Mouse (Mus musculus): Measurements from ENCODE around the gene Rbm20. TPM values are rescaled to one million over a fixed set of nuclear protein-coding genes. Genes with fewer than 3 reads are reported as not detected.
A peak's percentile ranks its signal among the peaks of the same experiment; 100 is the strongest.

Rbm20 gene
- total and polyA plus RNA-seq, 3 experiments = 0.05 to 0.56 (median 0.08) TPM

GRCm38 (mm10) chr19:53729919-53730318, 52.8 kb downstream of the Rbm20 start:
- DNase-seq (ENCODE audit: extremely low read depth) = no peak
- no peaks in the 10 kb centered on the region for H3K9me3 ChIP-seq (replicated peaks; ENCODE audit: low read length)
- no peak overlapping the region for H3K9ac ChIP-seq (ENCODE audit: insufficient read depth, low read depth)
- H3K36me3 ChIP-seq (replicated peaks in 1 of 2; ENCODE audit: control insufficient read depth in 1 of 2, insufficient read depth in 1 of 2, low read length in 1 of 2) = no peaks in the 10 kb centered on the region
- dilution Hi-C loops (cut with MboI; ENCODE audit: extremely low pct_ligation_motif_present, extremely low pct_unique_long_range_greater_than_20kb, low sequenced_read_pairs) (no loop called here), in situ Hi-C loops (cut with MboI; ENCODE audit: low pct_ligation_motif_present, low pct_unique_long_range_greater_than_20kb, low sequenced_read_pairs) (loop anchor here (5.0 kb wide), 1 partner anchor 78 kb away; no protein-coding TSS in a partner anchor)
- no peak overlapping the region for H3K4me2 ChIP-seq (ENCODE audit: insufficient read depth, low read depth, poor library complexity, severe bottlenecking)
- no peaks in the 10 kb centered on the region for H3K79me2 ChIP-seq (replicated peaks; ENCODE audit: control insufficient read depth, extremely low read depth, insufficient read depth, poor library complexity, severe bottlenecking)
- H3K4me3 ChIP-seq (replicated peaks in 1 of 3; ENCODE audit: low read depth in 2 of 3, low read length in 2 of 3, poor library complexity in 1 of 3) = no peak overlapping the region
- TF ChIP-seq RAD21 (IDR thresholded peaks at IDR 0.05; ENCODE audit: low read depth, low read length) (no peak), MAFK (IDR thresholded peaks at IDR 0.05; ENCODE audit: insufficient replicate concordance, low read length) (no peak), ELF1 (IDR thresholded peaks at IDR 0.05; ENCODE audit: low read depth, low read length) (no peak), ETS1 (conservative IDR thresholded peaks at IDR 0.05; ENCODE audit: low read depth, low read length) (no peak), BHLHE40 (IDR thresholded peaks at IDR 0.05; ENCODE audit: low read depth, low read length) (no peak)
- peaks cover 15 to 22% of the 10 kb centered on the region in 2 experiments for H3K4me1 ChIP-seq (ENCODE audit: control insufficient read depth in 1 of 2, insufficient read depth in 2 of 2)
- no peaks in the 10 kb centered on the region for H3K27me3 ChIP-seq (replicated peaks)
- H3K27ac ChIP-seq (ENCODE audit: insufficient read depth, low read depth) = no peak overlapping the region

DNA sequence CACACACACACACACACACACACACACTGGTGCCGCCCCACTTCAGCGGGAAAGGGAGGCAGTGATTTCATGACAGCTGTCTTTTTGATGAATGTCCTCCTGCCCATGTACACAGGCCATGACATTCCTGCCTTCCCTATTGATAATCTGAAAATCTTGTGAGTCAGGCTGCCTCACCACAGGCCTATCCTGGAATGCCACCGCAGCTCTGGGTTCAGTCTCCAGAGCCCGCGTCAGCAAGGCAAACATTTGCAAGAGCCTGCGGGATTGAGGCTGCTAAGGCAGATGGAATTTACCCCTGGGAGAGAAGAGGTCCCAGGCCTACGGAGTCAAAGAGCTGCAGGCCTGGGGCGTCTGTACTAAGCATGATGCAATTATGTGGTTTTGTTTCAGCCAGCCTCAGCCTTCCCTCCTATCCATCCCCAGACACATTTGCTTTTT, 54.7 kb downstream of the Rbm20 start:
- no peak for DNase-seq (ENCODE audit: extremely low read depth)
- dilution Hi-C loops (cut with MboI; ENCODE audit: extremely low pct_ligation_motif_present, extremely low pct_unique_long_range_greater_than_20kb, low sequenced_read_pairs) (no loop called here), in situ Hi-C loops (cut with MboI; ENCODE audit: low pct_ligation_motif_present, low pct_unique_long_range_greater_than_20kb, low sequenced_read_pairs) (no loop called here)
- Histone ChIP-seq H3K4me1 (ENCODE audit: control insufficient read depth in 1 of 2, insufficient read depth in 2 of 2) (peaks cover 14 to 21% of the 10 kb centered on the region in 2 experiments), H3K27ac (ENCODE audit: insufficient read depth, low read depth) (no peak overlapping the region), H3K4me2 (ENCODE audit: insufficient read depth, low read depth, poor library complexity, severe bottlenecking) (no peak overlapping the region), H3K27me3 (replicated peaks) (no peaks in the 10 kb centered on the region), H3K9ac (ENCODE audit: insufficient read depth, low read depth) (no peak overlapping the region), H3K79me2 (replicated peaks; ENCODE audit: control insufficient read depth, extremely low read depth, insufficient read depth, poor library complexity, severe bottlenecking) (no peaks in the 10 kb centered on the region), H3K4me3 (replicated peaks in 1 of 3; ENCODE audit: low read depth in 2 of 3, low read length in 2 of 3, poor library complexity in 1 of 3) (no peak overlapping the region), H3K9me3 (replicated peaks; ENCODE audit: low read length) (no peaks in the 10 kb centered on the region), H3K36me3 (replicated peaks in 1 of 2; ENCODE audit: control insufficient read depth in 1 of 2, insufficient read depth in 1 of 2, low read length in 1 of 2) (no peaks in the 10 kb centered on the region)
- TF ChIP-seq ZKSCAN1 (IDR thresholded peaks at IDR 0.05; ENCODE audit: borderline replicate concordance, low read depth, low read length) (no peak), RCOR1 (conservative IDR thresholded peaks at IDR 0.05; ENCODE audit: low read depth, low read length) (no peak), GABPA (IDR thresholded peaks at IDR 0.05; ENCODE audit: insufficient replicate concordance, low read depth, low read length) (no peak), SMC3 (IDR thresholded peaks at IDR 0.05; ENCODE audit: low read depth, low read length) (no peak), RAD21 (IDR thresholded peaks at IDR 0.05; ENCODE audit: low read depth, low read length) (no peak)

DNA sequence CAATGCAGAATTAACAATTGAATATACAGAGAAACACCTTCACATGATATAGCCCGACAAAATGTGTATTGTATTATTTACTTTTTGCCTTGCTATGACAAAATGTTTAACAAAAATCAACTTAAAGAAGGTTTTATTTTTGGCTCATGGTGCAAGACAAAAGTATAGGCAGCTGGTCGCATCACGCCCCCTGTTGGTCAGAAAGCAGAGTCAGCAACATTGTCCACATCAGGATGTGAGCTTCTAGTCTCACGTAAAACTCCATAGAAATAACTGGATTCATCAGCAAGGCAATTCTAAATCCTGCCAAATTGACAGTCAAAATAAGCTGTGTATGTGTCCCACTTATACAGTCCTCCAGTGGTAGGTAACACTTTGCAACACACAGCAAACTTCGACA, 57.7 kb downstream of the Rbm20 start:
- Histone ChIP-seq H3K9me3 (replicated peaks; ENCODE audit: low read length) (no peaks in the 10 kb centered on the region), H3K4me3 (replicated peaks in 1 of 3; ENCODE audit: low read depth in 2 of 3, low read length in 2 of 3, poor library complexity in 1 of 3) (no peak overlapping the region), H3K79me2 (replicated peaks; ENCODE audit: control insufficient read depth, extremely low read depth, insufficient read depth, poor library complexity, severe bottlenecking) (no peaks in the 10 kb centered on the region), H3K27ac (ENCODE audit: insufficient read depth, low read depth) (no peak overlapping the region), H3K9ac (ENCODE audit: insufficient read depth, low read depth) (no peak overlapping the region), H3K27me3 (replicated peaks) (no peaks in the 10 kb centered on the region), H3K36me3 (replicated peaks in 1 of 2; ENCODE audit: control insufficient read depth in 1 of 2, insufficient read depth in 1 of 2, low read length in 1 of 2) (no peaks in the 10 kb centered on the region), H3K4me1 (ENCODE audit: control insufficient read depth in 1 of 2, insufficient read depth in 2 of 2) (peaks cover 9 to 10% of the 10 kb centered on the region in 2 experiments), H3K4me2 (ENCODE audit: insufficient read depth, low read depth, poor library complexity, severe bottlenecking) (no peak overlapping the region)
- in situ Hi-C loops (cut with MboI; ENCODE audit: low pct_ligation_motif_present, low pct_unique_long_range_greater_than_20kb, low sequenced_read_pairs) = no loop called here
- TF ChIP-seq MAFK (IDR thresholded peaks at IDR 0.05; ENCODE audit: insufficient replicate concordance, low read length) (peak; percentile 62), NRF1 (IDR thresholded peaks at IDR 0.05; ENCODE audit: low read depth, low read length) (no peak), CHD1 (IDR thresholded peaks at IDR 0.05; ENCODE audit: low read depth, low read length) (no peak), BHLHE40 (IDR thresholded peaks at IDR 0.05; ENCODE audit: low read depth, low read length) (no peak), POLR2AphosphoS2 (IDR thresholded peaks at IDR 0.05; ENCODE audit: low read depth, low read length) (no peak), PAX5 (IDR thresholded peaks at IDR 0.05; ENCODE audit: low read length) (no peak), SMC3 (IDR thresholded peaks at IDR 0.05; ENCODE audit: low read depth, low read length) (peak; percentile 82), MYC (IDR thresholded peaks at IDR 0.05; ENCODE audit: low read depth, low read length) (no peak), UBTF (IDR thresholded peaks at IDR 0.05; ENCODE audit: low read depth, low read length) (no peak), MEF2A (IDR thresholded peaks at IDR 0.05; ENCODE audit: borderline replicate concordance, low read depth, low read length) (0 out of 2 replicates have a peak, but pooled peaks have one; percentile 11), CTCF (conservative IDR thresholded peaks at IDR 0.05 in 1 of 2, IDR thresholded peaks at IDR 0.05 in 1 of 2; ENCODE audit: low read depth in 2 of 2, low read length in 2 of 2) (peak; percentile 56 to 79; a peak in 3 of 4 replicates), USF1 (IDR thresholded peaks at IDR 0.05; ENCODE audit: low read depth, low read length) (no peak), RAD21 (IDR thresholded peaks at IDR 0.05; ENCODE audit: low read depth, low read length) (peak; percentile 70)
- DNase-seq (ENCODE audit: extremely low read depth) = peak; percentile 37
- dilution Hi-C loops (cut with MboI; ENCODE audit: extremely low pct_ligation_motif_present, extremely low pct_unique_long_range_greater_than_20kb, low sequenced_read_pairs) = no loop called here

Data from CH12.LX (cell line).